20 mouse cellular contexts compared by ENCODE assay signal in the genomic region with DNA sequence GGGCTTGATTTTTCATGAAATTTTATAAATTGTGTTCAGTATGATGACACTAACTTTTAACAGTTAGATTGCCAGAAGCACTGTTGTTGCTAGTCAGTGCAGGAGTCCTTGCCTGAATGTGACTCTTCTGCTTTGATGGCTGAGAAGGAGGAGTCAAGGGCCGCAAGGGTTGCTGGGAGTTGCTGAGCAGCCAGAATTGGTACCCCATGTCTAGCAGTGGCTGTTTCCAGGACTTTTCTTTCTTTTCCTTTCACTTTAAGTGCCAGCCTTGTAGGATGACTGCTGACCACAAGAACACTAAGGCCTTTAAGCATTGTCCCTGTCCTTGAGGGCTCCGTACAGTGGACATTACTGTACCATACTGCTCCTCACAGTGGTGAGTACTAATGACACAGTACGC. TPM values are rescaled to one million over a fixed set of nuclear protein-coding genes. Genes with fewer than 3 reads are reported as not detected.
DNase-seq lines count a peak whose midpoint lies in the region; ATAC-seq and TF ChIP-seq lines count a peak whose summit lies in the region.
"Had no signal": no experiment of that assay in that cellular context is flagged by ENCODE, and none has a peak within 500 bp of the region (broad histone marks: within the 10 kb centered on the region; RNA-seq: fewer than 3 reads in every experiment).

No protein-coding gene starts in this region.

- no peak overlapping the region for H3K4me3 ChIP-seq in heart, embryonic 10.5 days
- no peak overlapping the region for H3K4me3 ChIP-seq in liver, embryonic 13.5 days (replicated peaks)
- H3K4me3 ChIP-seq in ES-E14 (ENCODE audit: insufficient read depth in 1 of 2, low read depth in 1 of 2, low read length in 2 of 2, poor library complexity in 1 of 2, severe bottlenecking in 1 of 2) (0 out of 4 replicates have a peak overlapping the region, but pooled peaks of 1 of the 2 experiments have one; percentile 27), macrophage (ENCODE audit: inconsistent target) (no peak overlapping the region)
- H3K4me3 ChIP-seq: left cerebral cortex, adult 2 months; limb, embryonic 12.5 days; neural tube, embryonic 12.5 days had no signal

- no peak for ATAC-seq in liver, embryonic 13.5 days (ENCODE audit: low read depth)
- ATAC-seq: forebrain, postnatal 0 days; hindbrain, postnatal 0 days; Patski had no signal

- H3K4me1 ChIP-seq in heart, embryonic 10.5 days = peaks cover 62% of the 10 kb centered on the region
- peaks cover 79% of the 10 kb centered on the region for H3K4me1 ChIP-seq in liver, embryonic 13.5 days (replicated peaks)
- H3K4me1 ChIP-seq in ES-E14 (ENCODE audit: control insufficient read depth in 2 of 2, insufficient read depth in 2 of 2, low read length in 2 of 2, poor library complexity in 1 of 2) = peaks cover 16% of the 10 kb centered on the region in 2 experiments; a peak in 2 of 4 replicates
- H3K4me1 ChIP-seq: neural tube, embryonic 12.5 days had no signal

- 95% methylated on average over 3 of the region's 3 CpGs for WGBS in heart, embryonic 10.5 days
- WGBS in liver, embryonic 13.5 days (ENCODE audit: insufficient replicate concordance) = 87% methylated on average over 3 of the region's 3 CpGs
- WGBS in macrophage (ENCODE audit: missing documents) = 78% methylated on average over 2 of the region's 3 CpGs

- H3K9ac ChIP-seq in liver, embryonic 13.5 days = peak overlapping the region; percentile 13; the same call in 1 of the 2 replicates
- peak overlapping the region; percentile 70; the same call in 1 of the 2 replicates for H3K9ac ChIP-seq in ES-E14 (ENCODE audit: insufficient read depth, low read depth, low read length, poor library complexity, severe bottlenecking)
- H3K9ac ChIP-seq: forebrain, postnatal 0 days; limb, embryonic 12.5 days; neural tube, embryonic 12.5 days had no signal

- no peak for DNase-seq in heart, embryonic 10.5 days (ENCODE audit: low spot score)
- DNase-seq in heart, postnatal 4 days = no peak
- DNase-seq in liver, embryonic 13.5 days = no peak
- DNase-seq in liver (no peak), ES-E14 (ENCODE audit: low read depth, low spot score) (no peak)
- DNase-seq in frontal cortex, postnatal 14 days (ENCODE audit: low spot score in 2 of 2) = no peak
- DNase-seq: cerebellum, postnatal 25 days; forebrain, postnatal 0 days; gastrocnemius, postnatal 25 days; kidney, adult 9 months; right cerebral cortex, postnatal 4 days; thymus, postnatal 4 days had no signal

- peaks cover 100% of the 10 kb centered on the region for H3K79me2 ChIP-seq in macrophage (ENCODE audit: inconsistent target)

- peaks cover 10% of the 10 kb centered on the region; the same call in 1 of the 2 replicates for H3K36me3 ChIP-seq in heart, embryonic 10.5 days
- peaks cover 14% of the 10 kb centered on the region; the same call in 1 of the 2 replicates for H3K36me3 ChIP-seq in liver, embryonic 13.5 days
- H3K36me3 ChIP-seq in ES-E14 (ENCODE audit: control insufficient read depth, insufficient read depth, low read length, poor library complexity, severe bottlenecking) = no peaks in the 10 kb centered on the region
- H3K36me3 ChIP-seq in macrophage (ENCODE audit: inconsistent target) = no peaks in the 10 kb centered on the region
- H3K36me3 ChIP-seq: neural tube, embryonic 12.5 days had no signal

- peak overlapping the region; percentile 78 for H3K27ac ChIP-seq in heart, embryonic 10.5 days
- peak overlapping the region; percentile 15; the same call in 1 of the 2 replicates for H3K27ac ChIP-seq in liver, embryonic 13.5 days
- H3K27ac ChIP-seq in ES-E14 (ENCODE audit: insufficient read depth, low read depth, low read length, poor library complexity, severe bottlenecking) (peak overlapping the region; percentile 3; the same call in 1 of the 2 replicates), macrophage (peak overlapping the region; percentile 25)
- H3K27ac ChIP-seq: hindbrain, postnatal 0 days; left cerebral cortex, adult 2 months; limb, embryonic 12.5 days; neural tube, embryonic 12.5 days had no signal

- no peaks in the 10 kb centered on the region for H3K27me3 ChIP-seq in heart, embryonic 10.5 days (ENCODE audit: insufficient read depth, poor library complexity, severe bottlenecking)
- H3K27me3 ChIP-seq in liver, embryonic 13.5 days = no peaks in the 10 kb centered on the region
- H3K27me3 ChIP-seq: limb, embryonic 12.5 days; neural tube, embryonic 12.5 days; Patski had no signal

- H3K4me2 ChIP-seq in liver, embryonic 13.5 days = no peak overlapping the region
- H3K4me2 ChIP-seq: heart, embryonic 11.5 days; limb, embryonic 12.5 days; neural tube, embryonic 12.5 days had no signal

- no peaks in the 10 kb centered on the region for H3K9me3 ChIP-seq in heart, embryonic 10.5 days
- H3K9me3 ChIP-seq in liver, embryonic 13.5 days (replicated peaks) = no peaks in the 10 kb centered on the region
- H3K9me3 ChIP-seq in ES-E14 (ENCODE audit: control insufficient read depth, insufficient read depth, low read depth, low read length) = no peaks in the 10 kb centered on the region
- H3K9me3 ChIP-seq: limb, embryonic 12.5 days; neural tube, embryonic 12.5 days had no signal

- in situ Hi-C loops in ES-E14 (cut with MboI; ENCODE audit: low sequenced_read_pairs in 2 of 2, unreplicated experiment in 2 of 2) = no loop called here

TF ChIP-seq in ES-E14, 5 proteins besides CTCF, POLR2A, EP300 and RAD21:
- TF ChIP-seq ZNF384 (IDR thresholded peaks at IDR 0.05; ENCODE audit: low read depth, low read length) (no peak), MAFK (IDR thresholded peaks at IDR 0.05; ENCODE audit: insufficient read depth, low read depth, low read length) (peak; percentile 67)

RNA-seq across cellular contexts. Expression of gene Zbtb1, which starts 7.7 kb away (rescaled TPM):
- 8.9 and 10.2 TPM in 2 replicates for polyA plus RNA-seq in heart, embryonic 10.5 days (2016; fragmentation: Nextera tagmentation; extraction: Ambion mirVana)
- 1 to 10 TPM; 6.9 to 7.6 TPM for total RNA-seq in heart, postnatal 4 days (2021)
- polyA plus RNA-seq in liver, embryonic 13.5 days (2015; fragmentation: Nextera tagmentation; extraction: Ambion mirVana) = 4.3 and 5.9 TPM in 2 replicates
- 3.4 and 4.5 TPM in 2 replicates for total RNA-seq in ES-E14 (2012; rRNA removed)
- total RNA-seq in macrophage (2018; cell fraction: chromatin; rRNA removed) = 10 to 100 TPM in 16 of 26 experiments, 1 to 10 TPM in 10; 1.9 to 29.5 (median 15.6) TPM
- 1 to 10 TPM; 1.0 to 7.8 (median 6.3) TPM for total RNA-seq in macrophage (2018; cell fraction: cytosol; rRNA removed)
- 10 to 100 TPM in 13 of 26 experiments, 1 to 10 TPM in 13; 2.4 to 31.1 (median 9.7) TPM for total RNA-seq in macrophage (2018; cell fraction: nucleus; rRNA removed)
- 5.0 to 6.5 TPM (median 5.2 TPM) in 3 replicates for polyA plus RNA-seq in macrophage (2018)

RNA-seq across cellular contexts. Expression of gene Zbtb25, which starts 8.3 kb away (rescaled TPM):
- polyA plus RNA-seq in heart, embryonic 10.5 days (2016; fragmentation: Nextera tagmentation; extraction: Ambion mirVana) = 12.7 and 16.8 TPM in 2 replicates
- 10 to 100 TPM in 1 of 2 experiments, 1 to 10 TPM in 1; 9.5 to 11.5 TPM for total RNA-seq in heart, postnatal 4 days (2021)
- 8.3 and 9.2 TPM in 2 replicates for polyA plus RNA-seq in liver, embryonic 13.5 days (2015; fragmentation: Nextera tagmentation; extraction: Ambion mirVana)
- total RNA-seq in ES-E14 (2012; rRNA removed) = 5.5 and 5.7 TPM in 2 replicates
- total RNA-seq in macrophage (2018; cell fraction: chromatin; rRNA removed) = 10 to 100 TPM in 15 of 26 experiments, 1 to 10 TPM in 11; 1.7 to 19.1 (median 11.6) TPM
- total RNA-seq in macrophage (2018; cell fraction: cytosol; rRNA removed) = 1 to 10 TPM; 1.3 to 6.5 (median 5.1) TPM
- total RNA-seq in macrophage (2018; cell fraction: nucleus; rRNA removed) = 10 to 100 TPM in 9 of 26 experiments, 1 to 10 TPM in 17; 2.3 to 17.0 (median 8.8) TPM
- 5.3 to 6.8 TPM (median 5.6 TPM) in 3 replicates for polyA plus RNA-seq in macrophage (2018)

RNA-seq across cellular contexts. Expression of gene Hspa2, which starts 26.2 kb away (rescaled TPM):
- polyA plus RNA-seq in heart, embryonic 10.5 days (2016; fragmentation: Nextera tagmentation; extraction: Ambion mirVana) = 14.4 and 24.4 TPM in 2 replicates
- 10 to 100 TPM; 13.5 to 14.6 TPM for total RNA-seq in heart, postnatal 4 days (2021)
- 1.7 and 2.4 TPM in 2 replicates for polyA plus RNA-seq in liver, embryonic 13.5 days (2015; fragmentation: Nextera tagmentation; extraction: Ambion mirVana)
- 8.1 and 9.2 TPM in 2 replicates for total RNA-seq in ES-E14 (2012; rRNA removed)
- 1 to 10 TPM in 14 of 26 experiments, under 1 TPM in 12; 0.45 to 2.4 (median 1.0) TPM for total RNA-seq in macrophage (2018; cell fraction: chromatin; rRNA removed)
- 1 to 10 TPM; 3.6 to 7.4 (median 5.5) TPM for total RNA-seq in macrophage (2018; cell fraction: cytosol; rRNA removed)
- 1 to 10 TPM in 25 of 26 experiments, under 1 TPM in 1; 0.91 to 4.3 (median 2.4) TPM for total RNA-seq in macrophage (2018; cell fraction: nucleus; rRNA removed)
- 4.0 to 5.0 TPM (median 4.9 TPM) in 3 replicates for polyA plus RNA-seq in macrophage (2018)

RNA-seq across cellular contexts. Expression of gene Ppp1r36, which starts 39.6 kb away (rescaled TPM):
- 1.8 and 3.0 TPM in 2 replicates for polyA plus RNA-seq in heart, embryonic 10.5 days (2016; fragmentation: Nextera tagmentation; extraction: Ambion mirVana)
- 1 to 10 TPM; 1.6 to 1.8 TPM for total RNA-seq in heart, postnatal 4 days (2021)
- 0.16 TPM in 1 of 2 replicates, not detected in the other for polyA plus RNA-seq in liver, embryonic 13.5 days (2015; fragmentation: Nextera tagmentation; extraction: Ambion mirVana)
- 0.54 and 0.69 TPM in 2 replicates for total RNA-seq in ES-E14 (2012; rRNA removed)
- total RNA-seq in macrophage (2018; cell fraction: chromatin; rRNA removed) = not detected
- not detected for total RNA-seq in macrophage (2018; cell fraction: cytosol; rRNA removed)
- not detected for total RNA-seq in macrophage (2018; cell fraction: nucleus; rRNA removed)
- not detected in 3 replicates for polyA plus RNA-seq in macrophage (2018)
- total RNA-seq: gastrocnemius, postnatal 25 days; megakaryocyte-erythroid progenitor cell, adult 5-6 weeks had no signal
- polyA plus RNA-seq: Patski had no signal

RNA-seq across cellular contexts. Expression of gene Akap5, which starts 53.0 kb away (rescaled TPM):
- 9.5 and 12.3 TPM in 2 replicates for polyA plus RNA-seq in heart, embryonic 10.5 days (2016; fragmentation: Nextera tagmentation; extraction: Ambion mirVana)
- 1 to 10 TPM; 3.2 to 3.3 TPM for total RNA-seq in heart, postnatal 4 days (2021)
- polyA plus RNA-seq in liver, embryonic 13.5 days (2015; fragmentation: Nextera tagmentation; extraction: Ambion mirVana) = 0.43 and 0.51 TPM in 2 replicates
- total RNA-seq in ES-E14 (2012; rRNA removed) = 5.2 and 7.2 TPM in 2 replicates
- 1 to 10 TPM in 5 of 26 experiments, under 1 TPM in 14, not detected in 7; 0.17 to 1.8 (median 0.65) TPM for total RNA-seq in macrophage (2018; cell fraction: chromatin; rRNA removed)
- under 1 TPM in 4 of 26 experiments, not detected in 22; under 0.01 to 0.03 (median 0.03) TPM for total RNA-seq in macrophage (2018; cell fraction: cytosol; rRNA removed)
- total RNA-seq in macrophage (2018; cell fraction: nucleus; rRNA removed) = 1 to 10 TPM in 1 of 26 experiments, under 1 TPM in 15, not detected in 10; 0.06 to 1.7 (median 0.21) TPM
- polyA plus RNA-seq in macrophage (2018) = 0.01 TPM in 1 of 3 replicates, not detected in the others

Comparison
In these comparisons a context has a peak if more than half of its experiments do, and no peak if none do; other contexts are left out.
1. H3K27ac ChIP-seq: peak in every context shown above with its lines; median percentile 78 in heart, embryonic 10.5 days; 25 in macrophage; 15 in liver, embryonic 13.5 days; 3 in ES-E14.